Mouse (Mus musculus): ENCODE results near the gene Ctnnbl1.

GRCm38 (mm10) chr2:157783152-157783551, 46.0 kb downstream of the Ctnnbl1 start:
- TF ChIP-seq POLR2A (IDR thresholded peaks at IDR 0.05; ENCODE audit: borderline replicate concordance, low read depth, low read length): no peak
- TF ChIP-seq CTCF (IDR thresholded peaks at IDR 0.05; ENCODE audit: low read depth, low read length): no peak

Measured in bone marrow macrophage, adult 2 months (primary cell).